Mouse (Mus musculus) forebrain, embryonic 11.5 days (tissue): ENCODE results near the gene Rxfp4. TPM values are rescaled to one million over a fixed set of nuclear protein-coding genes. Genes with fewer than 3 reads are reported as not detected.

Source experiments
- ATAC-seq: fragments of 200-750 bp; cut with Nextera tagmentation; replicated peaks from 2 replicates; pipeline ENCODE4 v1.8.0; 2017; ENCODE audit warnings: moderate TSS enrichment; ENCODE audit not compliant: low FRiP score
- DNase-seq: peaks from one replicate; pipeline ENCODE4 v3.0.0-alpha.2; 2017; ENCODE audit warnings: low spot score
- H3K27ac ChIP-seq: fragments of 300-500 bp; sonication (generic); 2 replicates; pipeline ENCODE4 v1.5.1; 2014; ENCODE audit warnings: low read depth, low read length
- H3K27me3 ChIP-seq: fragments of 300-500 bp; sonication (generic); 2 replicates; pipeline ENCODE4 v1.6.1; 2014; ENCODE audit warnings: mild to moderate bottlenecking, low read length, mixed read lengths; ENCODE audit not compliant: control insufficient read depth, insufficient read depth
- H3K36me3 ChIP-seq: fragments of 300-500 bp; sonication (generic); 2 replicates; pipeline ENCODE4 v1.6.1; 2014; ENCODE audit warnings: mild to moderate bottlenecking, low read length, moderate library complexity, mixed read lengths; ENCODE audit not compliant: control insufficient read depth, insufficient read depth
- H3K4me1 ChIP-seq: fragments of 300-500 bp; sonication (generic); replicated peaks from 2 replicates; pipeline ENCODE4 v1.6.1; 2014; ENCODE audit warnings: low read length, mixed read lengths; ENCODE audit not compliant: control insufficient read depth, insufficient read depth
- H3K4me2 ChIP-seq: fragments of 300-500 bp; sonication (generic); 2 replicates; pipeline ENCODE4 v1.6.1; 2014; ENCODE audit warnings: low read depth, mild to moderate bottlenecking, low read length, moderate library complexity, mixed read lengths; ENCODE audit not compliant: severe bottlenecking
- H3K4me3 ChIP-seq: fragments of 300-500 bp; sonication (generic); 2 replicates; pipeline ENCODE4 v1.5.1; 2014; ENCODE audit warnings: low read depth, low read length
- H3K9ac ChIP-seq: fragments of 300-500 bp; sonication (generic); 2 replicates; pipeline ENCODE4 v1.6.1; 2014; ENCODE audit warnings: low read length
- H3K9me3 ChIP-seq: fragments of 300-500 bp; sonication (generic); 2 replicates; pipeline ENCODE4 v1.6.1; 2016; ENCODE audit warnings: low read length, mixed read lengths; ENCODE audit not compliant: control insufficient read depth
- WGBS: fragments of 180-500 bp; shearing (Covaris S2); extraction: QIAGEN DNeasy Blood & Tissue Kit; methylation state at CpG from one replicate; pipeline ENCODE4 v1.1.7; 2014; 5-methylcytosine and 5-hydroxymethylcytosine counted together
- polyA plus RNA-seq: library from polyadenylated mRNA; unstranded; fragments of >200 nt; fragmentation: Nextera tagmentation; extraction: Ambion mirVana; gene quantifications from 2 replicates; pipeline ENCODE4 v1.2.1, GENCODE M21; 2014

The Rxfp4 gene
- polyA plus RNA-seq, 1 experiment from 2014 or later = not detected

DNA sequence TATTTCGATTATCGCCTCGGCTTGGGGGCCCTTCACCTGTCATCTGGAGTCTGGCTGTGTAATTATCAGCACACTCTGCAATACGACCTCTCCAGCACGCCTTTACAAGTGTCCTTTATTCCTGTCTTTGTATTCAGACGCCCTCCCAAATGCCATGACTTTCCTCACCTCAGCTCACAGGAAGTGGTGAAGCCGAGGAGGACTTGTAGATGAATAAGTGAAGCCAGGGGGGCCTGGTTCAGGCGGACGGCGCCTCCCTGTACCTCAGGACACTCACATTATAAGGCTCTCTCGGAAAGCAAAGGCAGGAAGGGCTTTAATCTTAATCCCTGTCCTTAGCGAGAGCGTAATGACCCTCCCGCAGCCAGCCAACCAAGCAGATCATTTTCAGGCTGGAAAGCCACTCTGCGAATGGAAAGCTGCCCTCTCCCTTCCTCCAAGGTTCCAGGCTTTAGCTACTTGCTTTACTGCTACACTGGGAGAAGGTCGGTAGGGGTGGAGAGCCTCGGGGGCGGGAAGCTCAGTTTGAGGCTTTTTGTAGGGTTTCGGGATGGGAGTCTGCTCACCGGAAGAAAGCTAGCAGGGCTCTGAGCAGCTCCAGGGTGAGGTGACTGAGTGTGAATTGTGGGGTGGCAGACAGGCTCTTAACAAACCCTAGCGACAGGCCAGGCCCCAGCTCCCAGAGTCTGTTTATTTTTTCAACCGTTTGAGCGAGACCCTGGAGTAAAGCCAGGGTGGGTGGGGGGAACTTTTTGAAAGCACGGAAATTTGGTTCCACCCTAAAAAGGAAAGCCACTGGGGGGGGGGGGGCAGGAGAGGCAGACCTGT lies 30.6 kb downstream of the Rxfp4 start:
- WGBS = under 1% methylated on average over 24 of the region's 24 CpGs
- Histone ChIP-seq H3K4me1 (peaks cover 14% of the 10 kb centered on the region), H3K27ac (peak overlapping the region; percentile 95), H3K9me3 (no peaks in the 10 kb centered on the region), H3K4me3 (peak overlapping the region; percentile 90), H3K36me3 (no peaks in the 10 kb centered on the region; the same call in 1 of the 2 replicates), H3K9ac (peak overlapping the region; percentile 97), H3K27me3 (no peaks in the 10 kb centered on the region), H3K4me2 (peak overlapping the region; percentile 93)
- DNase-seq = no peak
- ATAC-seq = no peak

DNA sequence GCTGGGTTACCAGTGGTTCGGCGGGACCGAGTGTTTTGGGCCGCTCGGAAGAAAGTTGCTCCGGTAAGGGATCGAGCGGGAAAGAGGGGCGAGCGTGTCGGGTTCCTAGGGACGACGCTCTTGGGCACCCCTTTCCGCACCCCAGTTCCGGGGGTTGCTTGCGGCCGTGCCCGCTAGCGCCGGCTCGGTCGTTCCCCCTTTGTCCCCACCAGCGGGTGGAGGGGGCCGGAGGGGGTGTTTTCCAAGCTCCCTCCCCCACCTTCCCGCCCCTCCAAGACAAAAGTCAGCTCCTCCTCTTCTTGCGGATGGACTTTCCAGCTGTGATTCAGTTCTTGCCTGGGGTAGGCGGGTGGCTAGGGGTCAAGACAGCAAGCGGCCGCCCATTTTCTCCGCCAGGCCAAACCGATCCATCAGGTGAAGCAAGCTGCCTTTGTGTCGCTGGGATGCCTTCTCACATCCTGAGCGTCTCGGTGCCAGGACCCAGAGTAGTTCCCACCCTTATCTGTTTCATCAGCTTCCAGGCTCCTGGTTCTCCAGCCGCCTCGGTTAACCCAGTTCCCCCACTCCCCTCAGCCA lies 31.3 kb downstream of the Rxfp4 start:
- Histone ChIP-seq H3K4me3 (peak overlapping the region; percentile 90), H3K27ac (peak overlapping the region; percentile 95), H3K27me3 (no peaks in the 10 kb centered on the region), H3K4me2 (peak overlapping the region; percentile 93), H3K9me3 (no peaks in the 10 kb centered on the region), H3K4me1 (peaks cover 14% of the 10 kb centered on the region), H3K36me3 (no peaks in the 10 kb centered on the region; the same call in 1 of the 2 replicates), H3K9ac (peak overlapping the region; percentile 97)
- under 1% methylated on average over 36 of the region's 36 CpGs for WGBS
- ATAC-seq (peak; percentile 3; the same call in 1 of the 2 replicates), DNase-seq (peak; percentile 75)

- no peaks in the 10 kb centered on the region for H3K9me3 ChIP-seq
- H3K27ac ChIP-seq = peak overlapping the region; percentile 95
- H3K4me3 ChIP-seq = peak overlapping the region; percentile 90
- WGBS = under 1% methylated on average over 57 of the region's 64 CpGs
- peak; percentile 79 for ATAC-seq
- DNase-seq = peak; percentile 84
- peaks cover 14% of the 10 kb centered on the region for H3K4me1 ChIP-seq
- no peaks in the 10 kb centered on the region; the same call in 1 of the 2 replicates for H3K36me3 ChIP-seq
- H3K9ac ChIP-seq = peak overlapping the region; percentile 97
- H3K27me3 ChIP-seq = no peaks in the 10 kb centered on the region
- peak overlapping the region; percentile 93 for H3K4me2 ChIP-seq
Measured at GRCm38 (mm10) chr3:88620992-88621536, 31.9 kb downstream of the Rxfp4 start.

DNA sequence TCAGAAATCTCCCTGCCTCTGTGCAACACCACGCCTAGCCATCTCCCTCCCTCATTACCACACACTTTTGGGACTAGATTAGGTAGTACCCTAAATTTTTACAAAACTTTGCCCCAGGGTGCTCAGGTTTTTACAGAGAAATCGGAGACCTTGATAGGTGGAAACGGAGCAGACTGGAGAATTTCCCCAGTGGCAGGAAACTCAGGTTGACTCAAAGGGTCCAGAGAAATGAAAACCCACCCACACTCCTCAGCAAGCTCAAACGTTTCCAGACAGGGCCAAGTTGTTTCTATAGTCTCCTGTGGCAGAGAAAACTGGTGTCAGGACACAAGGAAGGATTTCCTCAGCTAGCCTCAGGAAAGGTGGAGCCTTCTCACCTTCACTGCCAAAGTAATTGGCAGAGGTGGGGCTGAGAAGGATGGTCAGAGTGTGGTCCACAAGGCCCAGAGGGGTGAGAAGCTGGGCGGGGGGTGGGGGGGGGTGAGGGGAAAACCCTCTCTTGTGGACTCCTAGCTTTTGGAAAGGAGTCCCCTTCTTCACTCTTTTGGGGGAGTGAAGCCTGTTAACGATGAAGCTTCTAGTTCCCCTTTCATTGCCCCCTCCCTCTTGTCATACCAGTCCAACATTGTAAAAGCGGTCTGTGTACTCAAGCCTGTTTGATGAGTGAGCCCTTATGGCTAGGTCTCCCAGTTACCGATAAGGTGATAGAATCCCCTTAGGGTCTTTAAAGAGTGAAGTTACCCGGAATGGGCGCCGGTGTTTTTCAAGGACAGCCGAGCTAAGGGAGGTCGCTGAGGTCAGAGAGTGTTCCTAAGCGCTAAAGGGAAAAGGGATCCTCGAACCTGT lies 32.6 kb downstream of the Rxfp4 start:
- DNase-seq (no peak), ATAC-seq (peak; percentile 16; the same call in 1 of the 2 replicates)
- H3K4me3 ChIP-seq = peak overlapping the region; percentile 90
- no peaks in the 10 kb centered on the region; the same call in 1 of the 2 replicates for H3K36me3 ChIP-seq
- no peaks in the 10 kb centered on the region for H3K27me3 ChIP-seq
- peaks cover 14% of the 10 kb centered on the region for H3K4me1 ChIP-seq
- no peak overlapping the region for H3K27ac ChIP-seq
- WGBS = 16% methylated on average over 15 of the region's 15 CpGs
- H3K9ac ChIP-seq = peak overlapping the region; percentile 97
- H3K9me3 ChIP-seq = no peaks in the 10 kb centered on the region
- H3K4me2 ChIP-seq = peak overlapping the region; percentile 93

DNA sequence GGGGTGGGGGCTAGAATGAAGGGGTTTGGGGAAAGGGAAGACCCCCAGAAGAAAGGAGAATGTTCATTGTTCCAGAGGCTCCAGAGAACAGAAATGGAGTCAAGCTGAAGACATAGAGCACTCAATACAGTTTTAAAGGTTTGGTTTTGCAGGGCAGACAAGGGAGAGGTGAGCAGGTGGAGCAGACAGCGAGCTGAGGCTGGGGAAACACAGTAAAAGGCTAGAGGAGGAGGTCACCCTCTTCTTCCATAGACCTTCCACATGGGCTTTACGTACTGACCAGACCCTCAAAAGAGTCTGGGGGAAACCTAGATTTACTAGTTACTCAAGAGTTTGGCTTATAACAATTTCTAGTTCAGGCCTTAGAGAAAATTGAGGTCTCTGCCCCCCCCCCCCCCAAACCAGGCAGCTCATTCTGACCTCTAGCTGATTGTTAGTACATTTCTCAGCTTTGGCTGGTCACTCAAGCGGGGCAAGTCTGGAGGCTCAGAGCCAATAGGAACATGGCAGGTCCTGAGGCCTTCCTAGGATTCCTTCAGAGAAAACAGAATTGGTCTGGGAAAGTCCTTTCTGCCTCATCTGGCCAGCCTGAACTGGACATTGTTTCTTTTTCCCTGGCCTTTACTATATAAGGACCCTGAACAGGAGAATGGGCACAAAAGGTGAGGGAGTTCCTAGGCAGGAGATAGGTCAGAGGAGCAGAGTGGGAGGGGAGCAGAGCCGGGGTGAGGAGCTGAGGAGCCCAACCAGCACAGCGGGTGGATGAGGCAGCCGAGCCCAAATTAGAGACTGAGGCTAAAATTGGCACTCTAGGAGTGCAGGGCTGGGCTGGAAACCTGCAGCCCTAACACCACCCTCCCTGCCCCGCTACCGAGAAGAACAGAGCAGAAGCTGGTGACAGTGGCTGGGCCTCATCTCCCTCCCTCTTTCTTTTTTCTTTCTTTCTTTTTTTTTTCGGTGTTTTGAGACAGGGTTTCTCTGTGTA lies 33.5 kb downstream of the Rxfp4 start:
- Histone ChIP-seq H3K36me3 (no peaks in the 10 kb centered on the region), H3K27ac (no peak overlapping the region), H3K27me3 (no peaks in the 10 kb centered on the region), H3K4me3 (no peak overlapping the region), H3K9me3 (no peaks in the 10 kb centered on the region), H3K4me1 (peaks cover 9% of the 10 kb centered on the region), H3K4me2 (no peak overlapping the region), H3K9ac (no peak overlapping the region)
- DNase-seq = no peak
- WGBS = 33% methylated on average over 9 of the region's 9 CpGs
- no peak for ATAC-seq

DNA sequence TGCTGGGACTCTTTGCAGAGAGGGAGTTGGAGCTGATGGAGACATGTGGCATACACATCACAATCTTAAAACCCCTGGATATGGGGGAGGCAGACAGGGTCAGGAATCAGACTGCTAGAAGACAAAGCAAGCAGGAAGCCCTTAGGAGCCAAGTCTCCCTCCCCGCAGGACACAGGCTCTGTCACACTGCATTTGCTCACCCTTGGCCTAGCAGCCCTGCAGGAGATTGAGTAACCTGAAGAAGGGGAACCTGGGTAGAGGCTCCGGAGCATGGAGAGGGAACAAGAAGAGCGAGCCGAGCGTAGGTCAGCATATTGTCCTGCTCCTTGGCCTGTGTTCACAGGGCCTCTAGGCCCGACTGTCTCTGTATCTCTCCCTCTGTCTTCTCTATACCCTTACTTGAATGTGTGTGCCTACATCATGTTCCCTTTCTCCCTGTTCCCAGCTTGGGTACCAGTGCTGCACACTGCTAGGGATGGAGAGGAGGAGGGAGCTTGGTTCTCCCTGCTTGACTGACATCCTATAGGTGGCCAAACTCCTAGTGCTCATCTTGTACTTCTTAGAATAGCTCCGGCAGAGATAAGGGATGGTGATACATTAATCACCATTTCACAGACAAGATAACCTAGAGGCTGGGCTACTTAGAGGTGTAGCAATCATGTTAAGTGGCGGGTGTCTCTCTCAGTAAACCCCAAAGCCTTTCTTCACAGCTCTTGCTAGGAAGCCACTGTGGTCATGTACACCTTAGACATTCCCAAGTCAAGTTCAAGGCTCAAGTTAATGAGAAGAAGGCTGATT lies 34.7 kb downstream of the Rxfp4 start:
- DNase-seq (no peak), ATAC-seq (no peak)
- no peaks in the 10 kb centered on the region for H3K36me3 ChIP-seq
- no peaks in the 10 kb centered on the region for H3K27me3 ChIP-seq
- H3K4me2 ChIP-seq = no peak overlapping the region
- no peaks in the 10 kb centered on the region for H3K9me3 ChIP-seq
- no peak overlapping the region for H3K27ac ChIP-seq
- 84% methylated on average over 8 of the region's 8 CpGs for WGBS
- no peaks in the 10 kb centered on the region; the same call in 1 of the 2 replicates for H3K4me1 ChIP-seq
- no peak overlapping the region for H3K4me3 ChIP-seq
- H3K9ac ChIP-seq = no peak overlapping the region

DNA sequence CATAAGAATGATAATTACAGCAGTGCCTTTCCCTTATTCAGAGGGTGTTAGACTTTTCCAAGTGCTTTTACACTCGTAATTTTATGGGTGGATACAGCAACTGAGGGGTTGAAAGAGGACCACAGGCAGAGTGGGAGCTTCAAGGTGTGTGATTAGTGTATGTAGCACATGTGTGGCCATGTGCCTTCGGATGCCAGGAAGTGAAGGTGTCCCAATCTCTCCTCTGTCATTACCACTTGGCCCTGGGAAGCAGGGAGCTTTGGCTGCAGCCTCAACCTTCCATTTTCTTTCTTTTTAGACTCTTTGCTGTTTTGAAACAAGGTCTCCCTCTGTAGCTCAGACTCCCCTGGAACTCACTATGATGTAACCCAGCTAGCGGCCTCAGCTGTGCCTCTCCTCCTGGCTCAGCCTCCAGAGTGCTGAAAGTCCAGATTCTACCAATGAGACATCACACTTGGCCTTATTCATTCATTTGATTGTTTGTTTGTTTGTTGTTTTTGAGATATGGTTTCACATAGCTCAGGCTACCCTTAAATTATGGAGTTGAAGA lies 35.9 kb downstream of the Rxfp4 start:
- H3K36me3 ChIP-seq = no peaks in the 10 kb centered on the region
- H3K27me3 ChIP-seq = no peaks in the 10 kb centered on the region
- no peak overlapping the region for H3K9ac ChIP-seq
- H3K4me3 ChIP-seq = no peak overlapping the region
- DNase-seq (no peak), ATAC-seq (no peak)
- no peaks in the 10 kb centered on the region for H3K9me3 ChIP-seq
- no peak overlapping the region for H3K4me2 ChIP-seq
- no peaks in the 10 kb centered on the region for H3K4me1 ChIP-seq
- WGBS = 80% methylated on average over 3 of the region's 3 CpGs
- no peak overlapping the region for H3K27ac ChIP-seq
